Comparison of ENCODE assay signal across 8 mouse cellular contexts in genomic region chr1:74297269-74297668, GRCm38 (mm10). TPM values are rescaled to one million over a fixed set of nuclear protein-coding genes. Genes with fewer than 3 reads are reported as not detected.
A peak's percentile ranks its signal among the peaks of the same experiment; 100 is the strongest.
DNase-seq lines count a peak whose midpoint lies in the region; ATAC-seq and TF ChIP-seq lines count a peak whose summit lies in the region.

No protein-coding gene starts in this region.

- TF ChIP-seq CTCF in midbrain, postnatal 0 days (IDR thresholded peaks at IDR 0.05) = no peak

- H3K9me3 ChIP-seq in heart, embryonic 15.5 days (replicated peaks) = no peaks in the 10 kb centered on the region
- no peaks in the 10 kb centered on the region for H3K9me3 ChIP-seq in lung, embryonic 15.5 days
- no peaks in the 10 kb centered on the region for H3K9me3 ChIP-seq in midbrain, postnatal 0 days (ENCODE audit: low read length)
- H3K9me3 ChIP-seq in forebrain, embryonic 16.5 days (ENCODE audit: control insufficient read depth, low read length) = no peaks in the 10 kb centered on the region

- peaks cover 97% of the 10 kb centered on the region for H3K4me1 ChIP-seq in heart, embryonic 15.5 days (replicated peaks)
- peaks cover 86% of the 10 kb centered on the region for H3K4me1 ChIP-seq in lung, embryonic 15.5 days
- 0 out of 2 replicates have a peak, but pooled peaks cover 9% of the 10 kb centered on the region for H3K4me1 ChIP-seq in midbrain, postnatal 0 days (ENCODE audit: insufficient read depth, low read length)
- peaks cover 14% of the 10 kb centered on the region for H3K4me1 ChIP-seq in forebrain, embryonic 16.5 days (replicated peaks; ENCODE audit: control insufficient read depth, insufficient read depth, low read length)

- H3K4me3 ChIP-seq in heart, embryonic 15.5 days = no peak overlapping the region
- H3K4me3 ChIP-seq in lung, embryonic 15.5 days = no peak overlapping the region
- H3K4me3 ChIP-seq in midbrain, postnatal 0 days (ENCODE audit: low read depth, low read length) = no peak overlapping the region
- H3K4me3 ChIP-seq in forebrain, embryonic 16.5 days (replicated peaks; ENCODE audit: low read length) = no peak overlapping the region

- H3K36me3 ChIP-seq in heart, embryonic 15.5 days = peaks cover 12% of the 10 kb centered on the region; the same call in 1 of the 2 replicates
- H3K36me3 ChIP-seq in lung, embryonic 15.5 days = peaks cover 12% of the 10 kb centered on the region
- peaks cover 14% of the 10 kb centered on the region; the same call in 1 of the 2 replicates for H3K36me3 ChIP-seq in midbrain, postnatal 0 days (ENCODE audit: insufficient read depth, low read length)
- no peaks in the 10 kb centered on the region; the same call in 1 of the 2 replicates for H3K36me3 ChIP-seq in forebrain, embryonic 16.5 days (ENCODE audit: control insufficient read depth, insufficient read depth)

- 36% methylated on average over 3 of the region's 3 CpGs for WGBS in heart, embryonic 15.5 days
- WGBS in lung, embryonic 15.5 days = 55% methylated on average over 3 of the region's 3 CpGs
- WGBS in midbrain, postnatal 0 days = 88% methylated on average over 3 of the region's 3 CpGs
- WGBS in forebrain, embryonic 16.5 days = 82% methylated on average over 3 of the region's 3 CpGs

- H3K4me2 ChIP-seq in heart, embryonic 15.5 days = peak overlapping the region; percentile 68; the same call in 1 of the 2 replicates
- peak overlapping the region; percentile 54; the same call in 1 of the 2 replicates for H3K4me2 ChIP-seq in lung, embryonic 15.5 days
- no peak overlapping the region for H3K4me2 ChIP-seq in midbrain, postnatal 0 days (ENCODE audit: low read depth, low read length, poor library complexity, severe bottlenecking)
- H3K4me2 ChIP-seq in forebrain, embryonic 16.5 days (ENCODE audit: low read length) = no peak overlapping the region

- H3K27me3 ChIP-seq in heart, embryonic 15.5 days = no peaks in the 10 kb centered on the region
- no peaks in the 10 kb centered on the region for H3K27me3 ChIP-seq in lung, embryonic 15.5 days
- H3K27me3 ChIP-seq in midbrain, postnatal 0 days (ENCODE audit: insufficient read depth, low read length) = peaks cover under 1% of the 10 kb centered on the region; the same call in 1 of the 2 replicates
- H3K27me3 ChIP-seq in forebrain, embryonic 16.5 days (replicated peaks; ENCODE audit: control insufficient read depth, insufficient read depth, low read length) = no peaks in the 10 kb centered on the region

- no peak overlapping the region for H3K9ac ChIP-seq in heart, embryonic 15.5 days
- 0 out of 2 replicates have a peak overlapping the region, but pooled peaks have one; percentile 23 for H3K9ac ChIP-seq in lung, embryonic 15.5 days
- no peak overlapping the region for H3K9ac ChIP-seq in midbrain, postnatal 0 days (replicated peaks; ENCODE audit: low read length, poor library complexity, severe bottlenecking)
- H3K9ac ChIP-seq in forebrain, embryonic 16.5 days (replicated peaks; ENCODE audit: low read depth, low read length) = no peak overlapping the region

- DNase-seq in cerebellum, adult 9-10 months = peak; percentile 46
- DNase-seq in cerebellum, postnatal 14 days = no peak
- DNase-seq in adrenal gland, adult 8-10 months = peak; percentile 79
- DNase-seq in T-cell, adult 2 months (ENCODE audit: low spot score) = no peak
- DNase-seq in midbrain, postnatal 0 days (ENCODE audit: low spot score) = no peak

- no peak for ATAC-seq in heart, embryonic 15.5 days (replicated peaks; ENCODE audit: insufficient number of reproducible peaks, insufficient read depth, low FRiP score, low read depth)
- ATAC-seq in lung, embryonic 15.5 days (ENCODE audit: borderline replicate concordance, extremely low read depth, low FRiP score, low TSS enrichment) = no peak
- ATAC-seq in midbrain, postnatal 0 days (ENCODE audit: low FRiP score) = no peak
- no peak for ATAC-seq in forebrain, embryonic 16.5 days

- peak overlapping the region; percentile 99 for H3K27ac ChIP-seq in heart, embryonic 15.5 days
- H3K27ac ChIP-seq in lung, embryonic 15.5 days = peak overlapping the region; percentile 98
- H3K27ac ChIP-seq in midbrain, postnatal 0 days (ENCODE audit: low read depth, low read length) = no peak overlapping the region
- H3K27ac ChIP-seq in forebrain, embryonic 16.5 days (ENCODE audit: low read length) = no peak overlapping the region

RNA-seq across cellular contexts. Expression of gene Tmbim1, which starts 8.2 kb away (rescaled TPM):
- 100 to 1,000 TPM; 123 to 136 (median 131) TPM for total RNA-seq in adrenal gland, adult 8-10 months (2022)
- 44.9 and 48.1 TPM in 2 replicates for polyA plus RNA-seq in heart, embryonic 15.5 days (2015; fragmentation: Nextera tagmentation; extraction: Ambion mirVana)
- 38.0 and 44.4 TPM in 2 replicates for polyA plus RNA-seq in lung, embryonic 15.5 days (2015; fragmentation: Nextera tagmentation; extraction: Ambion mirVana)
- total RNA-seq in midbrain, postnatal 0 days (2014; rRNA removed) = 9.8 and 20.7 TPM in 2 replicates
- 9.8 and 10.5 TPM in 2 replicates for polyA plus RNA-seq in midbrain, postnatal 0 days (2015; fragmentation: Nextera tagmentation; extraction: Ambion mirVana)
- 6.9 and 7.7 TPM in 2 replicates for polyA plus RNA-seq in forebrain, embryonic 16.5 days (2015; fragmentation: Nextera tagmentation; extraction: Ambion mirVana)

RNA-seq across cellular contexts. Expression of gene Pnkd, which starts 12.5 kb away (rescaled TPM):
- 10 to 100 TPM; 68.1 to 76.1 (median 74.6) TPM for total RNA-seq in adrenal gland, adult 8-10 months (2022)
- polyA plus RNA-seq in heart, embryonic 15.5 days (2015; fragmentation: Nextera tagmentation; extraction: Ambion mirVana) = 276 and 288 TPM in 2 replicates
- polyA plus RNA-seq in lung, embryonic 15.5 days (2015; fragmentation: Nextera tagmentation; extraction: Ambion mirVana) = 103 and 106 TPM in 2 replicates
- 101 and 116 TPM in 2 replicates for total RNA-seq in midbrain, postnatal 0 days (2014; rRNA removed)
- 135 and 140 TPM in 2 replicates for polyA plus RNA-seq in midbrain, postnatal 0 days (2015; fragmentation: Nextera tagmentation; extraction: Ambion mirVana)
- 98.4 and 105 TPM in 2 replicates for polyA plus RNA-seq in forebrain, embryonic 16.5 days (2015; fragmentation: Nextera tagmentation; extraction: Ambion mirVana)

RNA-seq across cellular contexts. Expression of gene Aamp, which starts 12.7 kb away (rescaled TPM):
- total RNA-seq in adrenal gland, adult 8-10 months (2022) = 100 to 1,000 TPM; 174 to 226 (median 192) TPM
- 168 and 209 TPM in 2 replicates for polyA plus RNA-seq in heart, embryonic 15.5 days (2015; fragmentation: Nextera tagmentation; extraction: Ambion mirVana)
- 248 and 261 TPM in 2 replicates for polyA plus RNA-seq in lung, embryonic 15.5 days (2015; fragmentation: Nextera tagmentation; extraction: Ambion mirVana)
- 139 and 148 TPM in 2 replicates for total RNA-seq in midbrain, postnatal 0 days (2014; rRNA removed)
- 203 and 216 TPM in 2 replicates for polyA plus RNA-seq in midbrain, postnatal 0 days (2015; fragmentation: Nextera tagmentation; extraction: Ambion mirVana)
- polyA plus RNA-seq in forebrain, embryonic 16.5 days (2015; fragmentation: Nextera tagmentation; extraction: Ambion mirVana) = 216 and 225 TPM in 2 replicates

RNA-seq across cellular contexts. Expression of gene Gpbar1, which starts 18.9 kb away (rescaled TPM):
- not detected for total RNA-seq in adrenal gland, adult 8-10 months (2022)
- 0.13 and 0.34 TPM in 2 replicates for polyA plus RNA-seq in heart, embryonic 15.5 days (2015; fragmentation: Nextera tagmentation; extraction: Ambion mirVana)
- 0.19 TPM in 1 of 2 replicates, not detected in the other for polyA plus RNA-seq in lung, embryonic 15.5 days (2015; fragmentation: Nextera tagmentation; extraction: Ambion mirVana)
- 0.52 TPM in 1 of 2 replicates, not detected in the other for total RNA-seq in midbrain, postnatal 0 days (2014; rRNA removed)
- polyA plus RNA-seq in midbrain, postnatal 0 days (2015; fragmentation: Nextera tagmentation; extraction: Ambion mirVana) = 0.16 TPM in 1 of 2 replicates, not detected in the other
- polyA plus RNA-seq in forebrain, embryonic 16.5 days (2015; fragmentation: Nextera tagmentation; extraction: Ambion mirVana) = 0.20 TPM in 1 of 2 replicates, not detected in the other

Comparison
In these comparisons a context has a peak if more than half of its experiments do, and no peak if none do; other contexts are left out.
1. DNase-seq: peak in cerebellum, adult 9-10 months (single experiment) and adrenal gland, adult 8-10 months (single experiment); none in cerebellum, postnatal 14 days (0 of 2), T-cell, adult 2 months (single experiment) and midbrain, postnatal 0 days (single experiment).
2. H3K27ac ChIP-seq: peak in heart, embryonic 15.5 days (single experiment) and lung, embryonic 15.5 days (single experiment); none in midbrain, postnatal 0 days (single experiment) and forebrain, embryonic 16.5 days (single experiment).
3. H3K4me2 ChIP-seq: peak in heart, embryonic 15.5 days (single experiment) and lung, embryonic 15.5 days (single experiment); none in midbrain, postnatal 0 days (single experiment) and forebrain, embryonic 16.5 days (single experiment).